Comparison of ENCODE assay signal across 8 mouse cellular contexts in genomic region chr8:116504477-116505120, GRCm38 (mm10). TPM values are rescaled to one million over a fixed set of nuclear protein-coding genes. Genes with fewer than 3 reads are reported as not detected.
DNase-seq lines count a peak whose midpoint lies in the region; ATAC-seq lines count a peak whose summit lies in the region.

Dynlrb2 (plus strand) TSS chr8:116504974.

- ATAC-seq in intestine, embryonic 15.5 days: peak; percentile 93

- H3K9me3 ChIP-seq in intestine, embryonic 15.5 days: no peaks in the 10 kb centered on the region
- peaks cover 18% of the 10 kb centered on the region for H3K9me3 ChIP-seq in megakaryocyte, embryonic 14.5 days

- H3K27me3 ChIP-seq in intestine, embryonic 15.5 days (replicated peaks): no peaks in the 10 kb centered on the region
- H3K27me3 ChIP-seq in megakaryocyte, embryonic 14.5 days (replicated peaks): no peaks in the 10 kb centered on the region

- peak within 1 kb of the TSS; percentile 42; the same call in 1 of the 2 replicates for H3K9ac ChIP-seq in intestine, embryonic 15.5 days

- no peaks in the 10 kb centered on the region for H3K36me3 ChIP-seq in intestine, embryonic 15.5 days
- H3K36me3 ChIP-seq in megakaryocyte, embryonic 14.5 days (replicated peaks; ENCODE audit: low read length): no peaks in the 10 kb centered on the region

- H3K4me3 ChIP-seq in intestine, embryonic 15.5 days (replicated peaks): peak within 1 kb of the TSS; percentile 37
- H3K4me3 ChIP-seq in megakaryocyte, embryonic 14.5 days (replicated peaks): peak within 1 kb of the TSS; percentile 83

- peak within 1 kb of the TSS; percentile 86 for H3K4me2 ChIP-seq in intestine, embryonic 15.5 days (replicated peaks)

- DNase-seq in adrenal gland, adult 2 months: peak; percentile 89
- peak; percentile 98 for DNase-seq in embryo, embryonic 11 days
- DNase-seq in gastrocnemius, postnatal 4 days (ENCODE audit: low spot score in 2 of 2): peak; percentile 79 to 91
- peak; percentile 93 to 98 for DNase-seq in left cerebral cortex, postnatal 10 days (ENCODE audit: extremely low spot score in 1 of 2, low spot score in 2 of 2)
- DNase-seq in right cerebral cortex, adult 18-20 months: peak; percentile 96
- DNase-seq in urinary bladder, adult 18-20 months (ENCODE audit: low spot score in 2 of 2): peak; percentile 57 to 80

- intact Hi-C loops in left cerebral cortex, postnatal 10 days (cut with DNase I): loop anchor here (10.0 kb wide), 1 partner anchor 230 kb away; the partner anchor contains the start of gene Cdyl2

- H3K4me1 ChIP-seq in intestine, embryonic 15.5 days (replicated peaks): peaks cover 4% of the 10 kb centered on the region
- H3K4me1 ChIP-seq in megakaryocyte, embryonic 14.5 days: peaks cover 5% of the 10 kb centered on the region; the same call in 1 of the 2 replicates

- 6% methylated on average over 19 of the region's 19 CpGs for WGBS in intestine, embryonic 15.5 days

- H3K27ac ChIP-seq in intestine, embryonic 15.5 days: no peak within 1 kb of the TSS

RNA-seq across cellular contexts. Expression of gene Dynlrb2, which starts in this region (rescaled TPM):
- total RNA-seq in adrenal gland, adult 2 months (2021): not detected
- not detected in 2 replicates for polyA plus RNA-seq in adrenal gland, adult 2 months (2012; rRNA removed)
- total RNA-seq in gastrocnemius, postnatal 4 days (2021): not detected
- polyA plus RNA-seq in intestine, embryonic 15.5 days (2015; fragmentation: Nextera tagmentation; extraction: Ambion mirVana): 0.48 TPM in 1 of 2 replicates, not detected in the other
- 1 to 10 TPM; 1.0 to 1.5 TPM for total RNA-seq in left cerebral cortex, postnatal 10 days (2021)
- not detected in 2 replicates for polyA plus RNA-seq in megakaryocyte, embryonic 14.5 days (2012; ENCODE audit: insufficient read depth, low replicate concordance)

Comparison
In these comparisons a context has a peak if more than half of its experiments do, and no peak if none do; other contexts are left out.
1. Peak in DNase-seq in adrenal gland, adult 2 months; RNA of the gene not detected or under 1 TPM.
2. Peak in DNase-seq in gastrocnemius, postnatal 4 days; RNA of the gene not detected or under 1 TPM.
3. Peak in ATAC-seq, H3K4me3 ChIP-seq, H3K9ac ChIP-seq and H3K4me2 ChIP-seq in intestine, embryonic 15.5 days; RNA of the gene not detected or under 1 TPM.